8 mouse cellular contexts compared by ENCODE assay signal in the genomic region with DNA sequence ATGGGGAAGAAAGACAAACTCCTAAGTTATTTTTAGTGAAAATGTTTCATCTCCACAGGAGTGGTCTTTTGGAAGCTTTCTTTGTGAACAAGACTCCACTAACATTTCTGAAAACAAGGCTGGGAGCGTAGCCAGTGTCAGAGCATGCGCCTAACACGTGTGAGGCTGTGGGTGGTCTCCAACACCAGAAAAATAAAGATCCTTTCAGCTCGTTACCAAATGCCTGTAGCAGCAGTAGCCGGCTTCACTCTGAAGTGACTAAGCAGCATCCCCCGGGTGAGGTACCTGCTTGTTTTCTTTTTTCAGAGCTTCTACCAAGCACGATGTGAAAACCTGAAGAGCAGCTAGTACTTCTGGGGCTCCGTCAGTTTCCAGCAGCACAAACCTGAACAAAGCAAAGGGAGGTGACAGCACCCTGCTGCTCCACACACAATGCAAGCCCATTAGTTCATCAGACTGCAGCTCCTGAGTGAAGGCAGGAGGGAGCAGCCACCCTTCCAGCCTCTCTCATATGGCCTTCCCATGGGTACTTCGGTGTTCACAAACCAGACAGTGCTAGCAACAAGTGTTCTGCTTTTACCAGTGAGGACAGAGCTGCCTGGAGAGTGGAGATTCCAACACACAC.
A peak's percentile ranks its signal among the peaks of the same experiment; 100 is the strongest.
DNase-seq lines count a peak whose midpoint lies in the region; ATAC-seq and TF ChIP-seq lines count a peak whose summit lies in the region.

No protein-coding gene starts in this region.

- H3K9ac ChIP-seq in forebrain, embryonic 14.5 days (ENCODE audit: low read length): no peak overlapping the region
- H3K9ac ChIP-seq in stomach, postnatal 0 days (ENCODE audit: low read length): no peak overlapping the region; the same call in 1 of the 2 replicates

- ATAC-seq in forebrain, embryonic 14.5 days: peak; percentile 54; the same call in 1 of the 2 replicates
- no peak; the same call in 1 of the 2 replicates for ATAC-seq in stomach, postnatal 0 days (ENCODE audit: low FRiP score, low TSS enrichment)

- intact Hi-C loops in left cerebral cortex, postnatal 25 days (cut with DNase I): loop anchor here (2.0 to 5.0 kb wide), 3 partner anchors 88 to 568 kb away; a partner anchor contains a TSS

- no peak overlapping the region for H3K4me3 ChIP-seq in forebrain, embryonic 14.5 days (ENCODE audit: low read depth, low read length)
- H3K4me3 ChIP-seq in stomach, postnatal 0 days (ENCODE audit: low read depth, low read length): no peak overlapping the region

- 5% methylated on average over 9 of the region's 9 CpGs for WGBS in forebrain, embryonic 14.5 days
- 33% methylated on average over 9 of the region's 9 CpGs for WGBS in stomach, postnatal 0 days

- no peak for TF ChIP-seq CTCF in stomach, postnatal 0 days (IDR thresholded peaks at IDR 0.05; ENCODE audit: low read depth)

- 0 out of 2 replicates have a peak, but pooled peaks cover 3% of the 10 kb centered on the region for H3K4me1 ChIP-seq in forebrain, embryonic 14.5 days (ENCODE audit: control insufficient read depth, insufficient read depth, low read length)
- peaks cover 3% of the 10 kb centered on the region for H3K4me1 ChIP-seq in stomach, postnatal 0 days (replicated peaks; ENCODE audit: control insufficient read depth, insufficient read depth)

- H3K4me2 ChIP-seq in forebrain, embryonic 14.5 days (ENCODE audit: low read length): no peak overlapping the region; the same call in 1 of the 2 replicates
- H3K4me2 ChIP-seq in stomach, postnatal 0 days (replicated peaks; ENCODE audit: low read depth): no peak overlapping the region

- H3K27ac ChIP-seq in forebrain, embryonic 14.5 days (ENCODE audit: low read depth, low read length): no peak overlapping the region
- peak overlapping the region; percentile 65 for H3K27ac ChIP-seq in stomach, postnatal 0 days (replicated peaks)

- peak; percentile 67 for DNase-seq in lung, postnatal 10 days
- no peak for DNase-seq in lung, postnatal 14 days
- DNase-seq in forebrain, embryonic 14.5 days (ENCODE audit: low spot score): peak; percentile 68
- peak; percentile 67 to 84 for DNase-seq in left cerebral cortex, postnatal 25 days (ENCODE audit: low spot score in 2 of 2)
- DNase-seq in stomach, postnatal 0 days (ENCODE audit: low spot score): no peak
- no peak for DNase-seq in gastrocnemius, adult 8-10 months (ENCODE audit: low spot score in 2 of 2)
- no peak for DNase-seq in urinary bladder, adult 2 months (ENCODE audit: low spot score)
- no peak for DNase-seq in kidney, postnatal 25 days

- H3K36me3 ChIP-seq in forebrain, embryonic 14.5 days (ENCODE audit: control insufficient read depth, insufficient read depth, low read length): no peaks in the 10 kb centered on the region
- H3K36me3 ChIP-seq in stomach, postnatal 0 days (ENCODE audit: control insufficient read depth, insufficient read depth, low read length): no peaks in the 10 kb centered on the region

- no peaks in the 10 kb centered on the region for H3K27me3 ChIP-seq in forebrain, embryonic 14.5 days (replicated peaks; ENCODE audit: control insufficient read depth, insufficient read depth, low read length)
- H3K27me3 ChIP-seq in stomach, postnatal 0 days (ENCODE audit: control insufficient read depth, insufficient read depth, low read length): no peaks in the 10 kb centered on the region

- no peaks in the 10 kb centered on the region for H3K9me3 ChIP-seq in forebrain, embryonic 14.5 days (replicated peaks; ENCODE audit: control insufficient read depth, low read length)
- no peaks in the 10 kb centered on the region for H3K9me3 ChIP-seq in stomach, postnatal 0 days (ENCODE audit: control insufficient read depth, low read length)

- no peak for TF ChIP-seq EP300 in stomach, postnatal 0 days (optimal IDR thresholded peaks at IDR 0.05)

Comparison
In these comparisons a context has a peak if more than half of its experiments do, and no peak if none do; other contexts are left out.
1. DNase-seq: peak in lung, postnatal 10 days (single experiment), forebrain, embryonic 14.5 days (single experiment) and left cerebral cortex, postnatal 25 days (2 of 2); none in lung, postnatal 14 days (single experiment), stomach, postnatal 0 days (single experiment), gastrocnemius, adult 8-10 months (0 of 2), urinary bladder, adult 2 months (single experiment) and kidney, postnatal 25 days (0 of 2).